Mouse (Mus musculus) heart, adult 2 months (tissue): ENCODE results near the gene Syt12. TPM values are rescaled to one million over a fixed set of nuclear protein-coding genes. Genes with fewer than 3 reads are reported as not detected.

Experiments used
- DNase-seq, 2 experiments: peaks; one replicate each; pipeline ENCODE4 v3.0.0; 2021
- H3K27ac ChIP-seq: fragments of 200-600 bp; 2 replicates; pipeline ENCODE4 v1.8.1; 2022
- H3K27me3 ChIP-seq: fragments of 200-500 bp; 2 replicates; pipeline ENCODE4 v1.6.1; 2012; ENCODE audit warnings: mild to moderate bottlenecking, low read length, inconsistent platforms, mixed read lengths; ENCODE audit not compliant: control insufficient read depth, insufficient read depth
- H3K36me3 ChIP-seq: fragments of 200-500 bp; 2 replicates; pipeline ENCODE4 v1.6.1; 2012; ENCODE audit warnings: low read length, inconsistent platforms; ENCODE audit not compliant: control insufficient read depth, insufficient read depth
- H3K4me1 ChIP-seq: fragments of 200-500 bp; 2 replicates; pipeline ENCODE4 v1.6.1; 2011; ENCODE audit warnings: low read length; ENCODE audit not compliant: control insufficient read depth, insufficient read depth
- H3K4me3 ChIP-seq: fragments of 200-600 bp; 2 replicates; pipeline ENCODE4 v1.8.1; 2022
- H3K79me2 ChIP-seq: fragments of 200-500 bp; replicated peaks from 2 replicates; pipeline ENCODE4 v1.6.1; 2012; ENCODE audit warnings: mild to moderate bottlenecking, inconsistent platforms, low read length, moderate library complexity, mixed read lengths; ENCODE audit not compliant: control insufficient read depth, insufficient read depth
- H3K9ac ChIP-seq: fragments of 200-500 bp; 2 replicates; pipeline ENCODE4 v1.6.1; 2012; ENCODE audit warnings: low read depth, mild to moderate bottlenecking, control low read depth, inconsistent platforms, low read length, mixed read lengths
- CTCF ChIP-seq: fragments of 200-600 bp; IDR thresholded peaks from 2 replicates; pipeline ENCODE4 v1.8.1; 2022; ENCODE audit warnings: antibody characterized with exemption, mild to moderate bottlenecking, moderate library complexity
- EP300 ChIP-seq: fragments of 200-500 bp; IDR thresholded peaks from 2 replicates; pipeline ENCODE4 v1.6.1; 2011; ENCODE audit warnings: low read depth, low read length, control low read depth; ENCODE audit not compliant: insufficient read depth
- POLR2A ChIP-seq: fragments of 200-500 bp; IDR thresholded peaks from 2 replicates; pipeline ENCODE4 v1.6.1; 2011; ENCODE audit warnings: mild to moderate bottlenecking, low read depth, low read length, control low read depth; ENCODE audit not compliant: insufficient read depth
- WGBS: fragments of 180-500 bp; shearing (Covaris S2); methylation state at CpG from one replicate; pipeline ENCODE4 v1.1.7; 2018; 5-methylcytosine and 5-hydroxymethylcytosine counted together
- intact Hi-C: fragments of 180-260 bp; cut with DNase I; formaldehyde crosslinking; loops from one replicate; pipeline ENCODE4 v1.15.1; 2025
- polyA plus RNA-seq: library from polyadenylated mRNA; depleted of rRNA; stranded (reverse); fragments of >200 nt; gene quantifications from 2 replicates; pipeline ENCODE4 v1.2.3, GENCODE M21; 2012
- total RNA-seq, 2 experiments: library from RNA; stranded (reverse); gene quantifications; 2 replicates each; pipeline ENCODE4 v1.2.3; 2021

Gene Syt12
- total and polyA plus RNA-seq, 3 experiments, result 3.2 to 13.2 (median 6.9) TPM

GRCm38 (mm10) chr19:4502701-4503100 is 25.5 kb upstream of the Syt12 start:
- no peak for DNase-seq
- WGBS, result 75% methylated on average over 2 of the region's 2 CpGs
- intact Hi-C loops, result no loop called here
- H3K9ac ChIP-seq, result no peak overlapping the region
- no peaks in the 10 kb centered on the region for H3K79me2 ChIP-seq
- H3K27ac ChIP-seq, result no peak overlapping the region
- no peaks in the 10 kb centered on the region for H3K4me1 ChIP-seq
- no peak for TF ChIP-seq CTCF
- no peak for TF ChIP-seq POLR2A
- TF ChIP-seq EP300, result no peak
- H3K36me3 ChIP-seq, result no peaks in the 10 kb centered on the region
- no peak overlapping the region for H3K4me3 ChIP-seq
- H3K27me3 ChIP-seq, result no peaks in the 10 kb centered on the region

- Histone ChIP-seq H3K36me3 (no peaks in the 10 kb centered on the region), H3K4me1 (0 out of 2 replicates have a peak, but pooled peaks cover 1% of the 10 kb centered on the region), H3K9ac (no peak within 1 kb of the TSS), H3K79me2 (no peaks in the 10 kb centered on the region), H3K27me3 (no peaks in the 10 kb centered on the region), H3K4me3 (no peak within 1 kb of the TSS), H3K27ac (no peak within 1 kb of the TSS)
- no peak for DNase-seq
- TF ChIP-seq CTCF, result no peak
- TF ChIP-seq POLR2A, result no peak
- no peak for TF ChIP-seq EP300
- intact Hi-C loops, result loop anchor here (5.0 kb wide), 2 partner anchors 79 to 129 kb away; partner anchors contain the start of gene Rce1
- WGBS, result 55% methylated on average over 16 of the region's 16 CpGs
These were observed 21.1 kb upstream of the Syt12 start, which contains the start of gene 2010003K11Rik for GRCm38 (mm10) chr19:4498062-4498933. TSS of gene 2010003K11Rik (minus strand) at chr19:4498583.

- intact Hi-C loops, result loop anchor here (2.0 to 5.0 kb wide), 3 partner anchors 80 to 245 kb away; partner anchors contain the start of gene Rce1
- Histone ChIP-seq H3K4me1 (peaks cover 1% of the 10 kb centered on the region; the same call in 1 of the 2 replicates), H3K9ac (no peak overlapping the region), H3K27me3 (no peaks in the 10 kb centered on the region), H3K36me3 (no peaks in the 10 kb centered on the region), H3K4me3 (no peak overlapping the region), H3K79me2 (no peaks in the 10 kb centered on the region), H3K27ac (no peak overlapping the region)
- TF ChIP-seq CTCF, result peak; percentile 90
- no peak for TF ChIP-seq POLR2A
- TF ChIP-seq EP300, result peak; percentile 80; the same call in 1 of the 2 replicates
- 3% methylated on average over 4 of the region's 4 CpGs for WGBS
- peak; percentile 45 to 74 for DNase-seq
These were observed 20.2 kb upstream of the Syt12 start for GRCm38 (mm10) chr19:4497263-4497973.

DNA sequence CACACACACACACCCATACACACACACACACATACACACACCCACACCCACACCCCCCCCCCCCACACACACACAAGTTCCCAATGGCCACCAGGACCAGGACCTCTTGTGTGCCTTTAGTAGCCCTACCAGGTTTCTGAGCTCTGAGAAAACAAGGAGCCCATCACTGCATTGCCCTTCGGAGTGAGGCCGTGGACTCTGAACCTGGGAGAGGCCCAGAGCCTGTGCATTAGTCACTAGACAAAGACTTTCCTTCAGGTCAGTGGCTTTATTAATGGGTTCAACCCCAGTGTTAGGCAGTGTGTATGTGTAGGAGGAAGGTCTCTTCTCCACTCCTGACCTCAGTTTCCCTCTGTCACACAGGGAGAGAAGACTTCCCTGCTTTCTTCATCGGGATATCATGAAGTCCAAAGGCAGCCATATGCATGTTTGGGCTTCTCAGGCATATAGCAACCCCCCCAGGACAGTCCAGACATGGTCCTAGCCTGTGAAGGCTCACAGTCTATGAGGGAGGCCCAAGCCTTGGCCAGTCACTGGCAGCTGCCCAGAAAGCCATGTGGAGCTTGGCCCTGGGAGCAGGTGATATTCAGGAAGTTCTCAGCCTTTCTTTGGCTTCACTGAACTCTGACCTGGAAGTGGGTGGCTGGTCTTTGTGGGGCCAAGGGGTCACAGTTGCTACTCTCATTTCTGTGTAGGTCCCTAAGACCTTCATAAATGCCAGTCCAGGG is 19.5 kb upstream of the Syt12 start:
- WGBS, result 91% methylated on average over 3 of the region's 3 CpGs
- Histone ChIP-seq H3K9ac (no peak overlapping the region), H3K4me3 (no peak overlapping the region), H3K79me2 (no peaks in the 10 kb centered on the region), H3K4me1 (peaks cover 1% of the 10 kb centered on the region; the same call in 1 of the 2 replicates), H3K27ac (no peak overlapping the region), H3K27me3 (no peaks in the 10 kb centered on the region), H3K36me3 (no peaks in the 10 kb centered on the region)
- no peak for DNase-seq
- TF ChIP-seq EP300, result no peak
- TF ChIP-seq POLR2A, result no peak
- no peak for TF ChIP-seq CTCF
- intact Hi-C loops, result loop anchor here (2.0 to 5.0 kb wide), 3 partner anchors 81 to 246 kb away; partner anchors contain the start of gene Rce1

DNA sequence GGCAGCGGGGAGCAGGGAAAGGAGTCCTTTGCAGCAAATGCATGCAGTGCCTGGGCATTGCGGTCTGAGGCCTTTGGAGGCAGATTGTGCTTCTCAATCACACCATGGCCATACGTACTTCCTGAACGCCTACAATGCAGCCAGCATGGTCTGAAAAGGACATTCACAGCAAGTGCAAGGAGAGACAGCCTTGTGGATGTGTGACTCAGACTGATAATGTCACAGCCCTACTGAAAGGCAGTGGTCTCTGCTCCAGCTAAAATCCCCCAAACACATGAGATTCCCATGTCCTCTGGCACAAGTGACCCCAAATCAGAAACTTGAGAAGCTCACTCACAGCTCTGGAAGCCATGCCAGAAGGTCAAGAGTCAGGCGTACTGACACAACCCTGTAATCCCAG is 18.6 kb upstream of the Syt12 start:
- H3K79me2 ChIP-seq, result no peaks in the 10 kb centered on the region
- no peaks in the 10 kb centered on the region for H3K27me3 ChIP-seq
- H3K4me1 ChIP-seq, result peaks cover 1% of the 10 kb centered on the region; the same call in 1 of the 2 replicates
- no peak for DNase-seq
- no peak overlapping the region for H3K9ac ChIP-seq
- H3K27ac ChIP-seq, result no peak overlapping the region
- no peak for TF ChIP-seq EP300
- TF ChIP-seq POLR2A, result no peak
- no peak for TF ChIP-seq CTCF
- H3K36me3 ChIP-seq, result no peaks in the 10 kb centered on the region
- WGBS, result 88% methylated on average over 5 of the region's 5 CpGs
- H3K4me3 ChIP-seq, result no peak overlapping the region
- intact Hi-C loops, result loop anchor here (2.0 to 5.0 kb wide), 3 partner anchors 81 to 247 kb away; partner anchors contain the start of gene Rce1
